Mouse (Mus musculus) embryo, embryonic 10 days (tissue): ENCODE data around the gene Apbb1.

Source experiments
- DNase-seq: peaks from one replicate; pipeline ENCODE4 v3.0.0-alpha.2; 2015; ENCODE audit warnings: low spot score

The Apbb1 gene

DNA sequence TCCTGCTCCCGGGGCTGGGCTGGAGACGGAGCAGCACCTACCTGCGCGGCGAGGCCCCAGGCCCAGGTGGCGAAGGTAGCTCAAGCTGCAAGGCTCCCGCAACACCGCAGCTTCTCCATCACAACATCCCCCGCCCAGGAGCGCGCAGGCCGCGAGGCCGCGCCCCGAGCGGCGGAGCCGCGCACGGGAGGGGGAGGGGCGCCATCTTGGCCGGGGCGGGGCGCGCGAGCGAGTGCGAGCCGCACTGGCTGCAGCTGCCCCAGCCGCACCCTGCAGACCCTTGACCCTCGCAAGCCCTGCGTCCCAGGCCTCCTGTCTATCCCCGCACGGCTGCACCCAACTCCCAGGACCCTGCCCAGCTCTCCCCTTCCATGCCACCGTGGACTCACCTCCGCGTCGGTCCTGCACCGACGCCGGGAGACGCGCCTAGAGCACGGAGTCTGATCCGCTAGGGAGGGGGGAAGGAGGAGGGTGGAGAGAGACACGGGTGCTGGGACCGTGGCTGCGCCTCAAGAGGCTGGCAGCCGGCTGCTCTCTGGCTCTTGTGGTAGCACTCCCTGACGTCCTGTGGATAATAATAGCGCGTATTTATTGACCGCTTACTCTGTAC lies at the start of gene Apbb1:
Apbb1 (minus strand) TSS at position 560 of the 610 bp plus-strand sequence.
- peak; percentile 67 for DNase-seq

DNA sequence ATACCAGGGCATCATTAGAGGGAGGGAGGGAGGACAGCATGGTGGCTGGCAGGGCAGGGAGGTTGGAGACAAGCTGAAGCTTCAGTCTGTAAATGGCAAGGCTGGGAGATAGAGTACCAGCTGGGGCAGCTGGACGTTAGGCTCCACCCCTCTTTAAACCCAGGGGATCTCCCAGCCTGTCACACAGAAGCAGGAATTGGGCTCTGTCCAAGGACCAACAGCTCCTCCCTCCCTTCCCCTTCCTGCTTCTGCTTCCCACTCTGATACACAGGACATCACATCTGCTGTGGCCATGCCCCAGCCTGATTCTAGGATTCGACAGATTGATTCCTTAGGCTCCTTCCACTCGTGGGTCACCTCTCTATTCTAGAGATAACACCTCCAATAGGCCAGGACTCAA lies 47.2 kb upstream of the Apbb1 start:
- DNase-seq, result no peak

DNA sequence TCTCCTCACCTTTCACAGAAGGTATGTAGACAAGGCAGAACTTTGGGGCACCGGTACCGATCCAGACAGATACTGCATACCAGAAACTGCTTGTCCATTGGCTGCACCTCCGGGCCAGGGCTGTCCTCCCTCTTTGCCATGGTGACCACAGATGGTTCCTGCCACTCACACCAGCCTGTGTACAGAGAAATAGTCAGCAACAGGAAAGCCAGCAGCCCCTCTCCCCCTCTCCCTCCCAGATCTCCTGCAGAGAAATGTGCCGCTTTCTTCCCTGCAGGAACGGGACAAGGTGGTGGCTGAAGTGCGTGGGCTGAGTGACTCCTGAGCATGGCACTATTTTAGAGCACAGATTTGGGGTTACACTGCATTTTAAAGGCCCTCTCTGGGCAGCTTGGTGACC lies 43.9 kb upstream of the Apbb1 start:
- no peak for DNase-seq

DNA sequence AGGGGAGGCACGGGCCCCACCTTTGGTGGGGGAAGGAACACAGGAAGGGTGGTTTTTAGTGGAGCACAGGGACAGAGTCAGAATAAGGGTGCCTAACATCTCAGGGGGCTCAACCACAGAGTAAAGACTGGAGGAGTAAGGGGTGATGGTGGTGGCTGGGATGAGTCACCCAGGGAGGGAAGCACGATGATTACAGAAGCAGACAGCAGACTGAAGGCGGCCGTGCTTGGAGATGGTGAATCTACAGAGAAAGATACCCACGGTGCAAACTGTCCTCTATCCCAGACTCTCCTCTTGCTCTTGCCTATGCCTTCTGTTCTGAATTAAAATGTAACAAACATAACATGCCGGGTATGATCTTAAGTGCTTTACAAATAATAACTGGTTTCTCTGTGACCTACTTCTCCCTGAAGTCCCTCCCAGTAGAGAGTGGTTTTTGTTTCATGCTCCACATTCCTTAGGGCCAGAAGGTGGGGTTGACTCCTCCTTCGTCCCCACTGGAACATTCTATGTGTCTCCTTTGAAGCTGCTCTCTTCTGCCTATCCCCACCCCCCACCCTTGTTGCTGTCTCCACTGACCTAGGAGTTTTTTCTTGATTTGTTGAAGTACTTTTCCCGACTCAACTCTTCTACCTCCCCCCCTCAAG lies 40.3 kb upstream of the Apbb1 start:
- no peak for DNase-seq

DNA sequence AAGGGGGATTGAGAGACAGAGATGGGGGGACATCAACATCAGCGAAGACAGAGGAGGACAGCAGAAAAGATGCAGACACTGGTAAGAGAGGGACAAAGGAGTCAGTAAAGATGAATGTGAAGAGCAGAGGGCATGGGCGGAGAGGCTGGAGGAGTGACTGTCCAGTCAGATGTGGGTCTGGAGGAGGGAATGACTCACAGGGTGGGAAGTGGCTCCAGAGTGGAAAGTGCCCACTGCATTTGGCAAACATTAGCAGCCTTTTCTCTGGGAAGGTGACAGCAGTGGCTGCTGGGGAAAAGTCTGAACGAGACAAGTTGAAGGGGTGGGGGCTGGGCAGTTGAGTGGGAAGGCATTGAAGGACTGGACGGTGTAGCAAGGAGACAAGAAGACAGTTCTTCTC lies 39.6 kb upstream of the Apbb1 start:
- DNase-seq, result no peak

DNA sequence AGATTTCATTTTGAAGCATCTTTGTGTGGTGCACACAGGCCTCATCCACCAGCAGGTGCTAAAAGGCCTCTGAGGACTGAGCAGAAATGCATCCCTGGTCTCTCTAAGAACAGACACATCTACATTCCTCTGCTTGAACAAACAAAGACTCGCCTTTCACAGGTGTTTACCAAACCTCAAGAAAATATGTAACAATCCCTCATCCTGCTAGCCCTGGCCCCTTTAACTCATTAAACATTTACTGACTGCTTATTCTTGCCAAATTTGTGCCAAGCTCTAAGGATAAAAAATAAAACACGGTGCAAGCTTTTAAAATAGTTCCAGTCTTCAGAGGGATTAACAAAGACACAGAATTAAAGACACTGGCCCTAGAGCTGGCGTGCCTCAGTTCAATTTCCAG lies 38.2 kb upstream of the Apbb1 start:
- no peak for DNase-seq

DNA sequence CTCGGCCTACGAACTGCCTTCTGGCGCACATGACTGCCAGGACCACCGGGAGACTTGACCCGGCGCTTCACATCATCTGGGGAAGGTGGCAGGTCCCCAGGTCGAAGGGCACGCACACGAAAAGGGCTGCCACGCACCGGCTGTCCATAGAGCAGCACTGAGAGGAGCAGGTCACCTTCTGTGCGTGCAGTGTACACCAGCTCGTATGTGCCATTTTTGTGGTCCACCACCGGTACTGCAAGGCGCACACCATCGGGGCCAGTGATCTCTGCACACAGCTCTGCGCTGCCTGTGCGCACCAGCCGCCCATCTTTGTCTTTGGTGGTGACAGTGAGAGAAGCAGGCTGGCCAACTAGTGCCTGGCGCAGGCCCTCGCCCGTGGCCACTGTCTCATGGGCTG lies 36.4 kb upstream of the Apbb1 start:
- no peak for DNase-seq

DNA sequence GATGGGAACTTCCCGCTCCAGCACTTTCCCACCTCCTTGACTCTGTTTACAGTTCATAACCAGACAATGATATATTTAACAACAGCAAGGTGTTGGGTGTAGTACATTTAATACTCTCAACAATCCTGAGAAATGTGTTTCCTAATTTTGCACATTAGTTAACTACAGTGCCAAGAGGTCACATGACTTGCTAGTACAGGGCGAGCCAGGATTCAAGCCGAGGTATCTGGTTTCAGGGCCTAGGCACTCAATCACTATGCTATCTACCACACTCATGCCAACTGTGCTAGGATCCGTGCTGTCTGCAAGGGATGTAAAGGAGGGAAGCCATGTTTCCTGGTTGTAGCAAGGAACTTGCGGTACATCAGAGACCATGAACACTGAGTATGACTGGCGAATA lies 35.1 kb upstream of the Apbb1 start:
- DNase-seq, result peak; percentile 8

DNA sequence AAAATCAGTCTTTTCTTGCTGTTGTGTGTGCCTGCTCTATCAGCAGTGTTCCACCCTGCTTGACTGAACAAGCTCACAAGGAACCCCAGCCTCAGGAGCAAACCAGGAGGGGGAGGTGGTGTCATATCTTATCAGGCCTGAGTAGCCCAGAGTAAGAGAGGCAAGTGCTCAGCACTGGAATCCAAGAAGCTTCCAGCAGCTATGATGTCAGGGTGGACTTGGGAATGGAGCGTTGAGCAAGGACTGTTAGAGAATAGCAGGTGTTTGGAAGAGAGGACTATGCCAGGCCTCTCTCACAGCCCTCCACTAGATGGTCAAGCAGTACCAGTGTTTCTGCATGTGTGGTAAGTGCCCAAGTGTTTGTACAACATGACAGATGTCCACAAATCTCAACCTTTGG lies 34.3 kb upstream of the Apbb1 start:
- no peak for DNase-seq

DNA sequence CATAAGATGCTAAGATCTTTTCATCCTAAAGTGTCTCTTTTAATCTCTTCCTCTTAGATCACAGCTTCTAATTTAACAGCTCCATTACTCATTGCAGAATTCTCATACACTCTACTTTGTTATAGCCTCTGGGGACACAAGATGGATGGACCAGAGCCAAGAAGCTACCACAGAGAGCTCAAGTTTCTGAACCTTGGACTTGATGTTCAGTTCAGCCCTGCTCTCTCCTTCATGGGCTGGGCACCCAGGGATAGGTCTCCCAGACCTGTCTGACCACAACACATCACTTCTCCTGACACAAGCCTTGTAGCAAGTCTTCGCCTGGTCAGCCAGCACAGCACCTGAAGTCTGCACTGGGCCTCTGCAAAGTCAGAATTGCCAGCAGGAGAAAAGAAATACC lies 32.9 kb upstream of the Apbb1 start:
- no peak for DNase-seq

DNA sequence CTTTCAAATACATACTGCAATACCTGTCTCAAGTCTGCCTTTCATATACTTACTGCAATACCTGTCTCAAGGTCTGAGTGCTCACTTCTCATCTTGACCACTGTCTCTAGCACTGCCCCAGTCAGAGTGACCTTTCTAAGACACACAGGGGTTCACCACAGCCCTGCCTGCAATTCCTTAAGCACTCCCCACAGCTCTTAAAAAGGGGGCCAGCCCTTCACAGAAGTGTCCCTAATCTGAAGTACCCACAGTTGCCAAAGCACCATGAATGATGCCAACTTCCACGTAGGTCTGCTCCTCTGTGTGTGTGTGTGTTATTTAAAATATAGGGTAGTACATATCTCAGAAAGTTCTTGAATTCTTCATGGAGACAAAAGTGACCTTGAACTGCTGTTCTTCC lies 30.3 kb upstream of the Apbb1 start:
- no peak for DNase-seq

DNA sequence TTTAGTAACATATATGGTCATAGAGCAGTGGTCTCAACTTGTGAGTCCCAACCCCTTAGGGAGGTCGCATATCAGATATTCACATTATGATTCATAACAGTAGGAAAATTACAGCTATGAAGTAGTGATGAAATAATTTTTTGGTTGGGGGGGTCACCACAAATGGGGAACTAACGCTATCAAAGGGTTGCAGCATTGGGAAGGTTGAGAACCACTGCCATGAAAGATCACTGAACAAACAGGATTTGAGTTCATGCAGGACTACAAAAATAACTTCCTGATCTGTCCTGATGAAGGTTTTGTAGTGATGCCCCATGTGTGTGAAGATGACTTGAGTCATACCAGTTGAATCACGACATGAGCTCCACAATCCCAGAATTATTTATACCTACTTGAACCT lies 27.0 kb upstream of the Apbb1 start:
- no peak for DNase-seq

DNA sequence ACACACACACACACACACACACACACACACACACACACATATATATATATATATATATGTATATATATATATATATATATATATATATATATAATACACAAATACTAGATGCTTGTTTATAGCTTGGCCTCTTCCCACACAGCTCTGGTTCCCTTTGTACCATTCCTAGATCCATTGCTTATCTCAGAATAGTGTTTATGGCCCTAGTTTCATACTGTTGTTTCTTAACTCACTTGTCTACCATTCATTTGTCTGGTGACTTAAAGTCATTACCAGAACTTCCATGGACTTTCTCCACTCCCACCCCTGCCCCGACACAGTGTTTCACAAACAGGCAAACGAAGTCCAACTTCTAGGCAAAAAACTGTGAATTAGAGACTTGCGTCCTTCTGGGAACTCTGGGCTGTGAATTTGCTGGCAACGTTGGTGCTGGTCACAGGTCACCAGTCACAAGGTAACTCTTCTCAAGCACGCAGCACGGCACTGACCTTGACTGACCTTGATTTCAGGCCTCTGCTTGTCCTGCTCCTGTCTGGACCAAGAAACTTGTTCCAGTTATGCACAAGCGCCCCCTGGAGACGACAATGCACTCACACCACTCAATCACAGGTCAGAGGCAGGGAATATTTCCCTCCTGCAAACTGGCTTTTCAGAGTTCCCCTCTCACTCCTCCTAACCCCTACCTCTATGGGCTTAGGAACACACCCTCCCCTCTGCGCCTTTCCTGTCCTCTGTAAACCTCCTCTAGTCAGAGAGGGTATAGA lies 21.6 kb upstream of the Apbb1 start:
- peak; percentile 86 for DNase-seq

DNA sequence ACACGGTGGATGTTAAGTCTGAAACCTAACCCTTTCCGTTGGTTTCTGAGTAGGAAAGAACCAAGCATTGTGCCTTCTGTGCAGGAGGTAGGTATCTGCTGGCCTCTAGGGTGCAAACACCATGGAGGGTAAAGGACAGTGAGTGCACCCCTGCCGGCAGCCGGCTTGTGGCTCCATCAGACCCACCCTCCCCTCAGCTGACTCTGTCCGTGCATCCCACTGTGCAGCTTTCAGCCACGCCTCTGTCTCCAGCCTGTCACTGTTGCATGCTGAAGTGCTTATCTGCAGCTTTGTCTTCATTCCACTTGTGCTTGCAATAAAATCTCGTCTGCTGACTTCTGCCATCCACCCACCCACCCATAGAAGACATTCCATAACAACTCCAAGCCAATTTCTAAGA lies 8.6 kb upstream of the Apbb1 start:
- DNase-seq, result no peak

DNA sequence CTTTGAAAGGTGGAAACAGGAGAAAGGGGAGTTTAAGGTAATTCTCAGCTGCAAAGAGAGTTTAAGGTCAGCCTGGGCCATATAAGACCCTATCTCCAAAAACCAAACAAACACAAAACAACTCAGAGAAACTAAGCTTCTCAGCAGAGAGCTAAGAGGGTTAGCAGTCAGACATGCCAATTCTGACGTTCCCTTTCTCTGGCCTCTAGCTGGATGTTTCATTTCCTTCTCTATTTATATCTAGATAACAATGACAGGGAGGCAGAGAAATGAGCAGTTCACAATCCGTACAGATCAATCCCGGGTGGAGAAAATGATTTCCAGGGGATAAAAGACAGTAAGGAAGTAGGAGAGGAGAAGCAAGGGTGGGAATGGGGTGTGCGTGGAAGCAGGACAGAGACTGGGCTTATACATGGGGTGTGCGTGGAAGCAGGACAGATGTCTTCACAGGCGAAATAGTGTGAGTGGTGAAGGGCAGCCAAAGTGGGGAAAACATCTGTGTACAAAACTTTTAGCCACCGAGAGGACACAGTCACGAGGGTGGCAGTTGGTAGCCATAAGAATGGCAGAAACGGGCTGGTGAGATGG lies 7.0 kb upstream of the Apbb1 start:
- DNase-seq, result no peak

DNA sequence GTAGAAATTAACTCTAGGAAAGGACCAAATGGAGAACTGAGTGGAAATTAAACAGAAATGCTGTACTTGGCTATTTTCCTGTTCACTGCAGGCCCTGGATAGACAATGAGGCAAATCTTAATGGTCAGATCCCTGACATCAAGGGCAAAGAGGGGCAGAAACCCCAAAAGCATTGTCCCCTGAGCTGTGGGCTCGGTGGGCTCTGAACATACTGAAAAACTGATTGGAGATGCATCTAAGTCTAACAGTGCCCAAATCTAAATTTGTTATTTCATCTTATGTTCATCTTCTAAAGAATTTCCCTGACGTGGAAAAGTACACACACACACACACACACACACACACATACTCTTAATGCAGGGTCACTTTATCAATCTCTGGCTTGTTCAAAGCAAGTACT lies 506 bp upstream of the Apbb1 start:
- DNase-seq, result no peak

DNA sequence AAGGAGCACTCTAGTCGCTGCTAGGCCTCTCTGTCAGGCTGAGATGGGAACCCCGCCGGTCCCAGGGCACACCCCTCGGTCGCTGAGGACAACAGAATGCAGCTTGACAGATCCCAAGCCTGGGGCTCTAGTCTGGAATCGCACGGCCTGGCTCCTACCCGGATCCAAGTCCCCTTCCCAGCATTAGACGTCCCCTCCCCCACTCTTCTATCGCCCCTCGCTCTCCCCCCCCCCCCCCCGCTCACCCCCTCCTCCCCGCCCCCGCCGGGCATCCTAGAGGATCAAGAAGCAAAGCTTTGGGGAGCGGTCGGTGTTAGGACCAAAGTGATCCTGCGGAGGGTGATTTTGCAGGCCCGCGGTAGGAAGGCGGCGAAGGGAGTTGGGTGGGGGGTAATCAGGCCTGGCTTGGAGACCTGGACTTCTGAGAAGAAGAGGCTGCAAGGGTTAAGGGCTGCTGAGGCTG lies 795 bp downstream of the Apbb1 start:
- peak; percentile 67 for DNase-seq

DNA sequence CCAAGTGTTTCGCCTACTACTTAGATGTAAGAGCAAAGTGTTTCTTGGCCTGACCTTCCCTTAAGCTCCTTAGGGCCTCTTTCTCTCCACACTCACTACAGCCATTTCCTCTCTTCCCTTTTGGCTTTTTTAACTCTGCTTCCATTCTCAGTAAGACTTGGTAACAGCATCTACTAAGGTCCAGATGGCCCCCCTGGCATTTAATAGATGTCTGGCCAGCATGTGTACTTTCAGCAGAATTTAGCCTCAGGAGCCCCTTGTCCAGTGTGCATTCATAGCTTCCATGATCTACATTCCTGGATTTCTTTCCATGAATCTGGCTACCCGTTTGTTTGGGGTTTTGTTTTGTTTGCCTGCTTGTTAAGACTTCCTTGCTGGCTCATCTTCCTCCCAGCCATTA lies 3.0 kb downstream of the Apbb1 start:
- DNase-seq, result no peak

DNA sequence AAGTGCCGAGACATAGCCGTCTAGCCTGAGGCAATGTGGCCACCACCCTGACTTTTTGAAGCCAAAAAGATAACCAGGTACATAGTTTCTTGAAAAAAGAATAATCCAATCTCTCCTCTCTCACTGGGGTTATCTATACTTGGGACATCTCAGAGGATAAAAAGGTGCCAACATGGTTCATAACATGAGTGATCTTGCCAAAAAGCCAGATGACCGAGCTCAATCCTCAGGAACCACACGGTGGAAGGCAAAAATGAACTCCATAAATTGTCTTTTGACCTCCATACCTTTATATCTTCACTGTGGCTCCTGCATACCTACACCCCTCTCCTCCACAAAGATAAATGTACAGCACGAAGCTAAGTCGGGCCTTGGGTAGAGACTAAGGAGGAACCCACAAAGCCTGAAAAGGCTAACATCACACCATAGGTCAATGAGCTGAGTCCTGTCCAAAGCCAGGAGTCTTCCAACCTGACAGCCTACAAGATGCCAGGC lies 4.0 kb downstream of the Apbb1 start:
- no peak for DNase-seq

DNA sequence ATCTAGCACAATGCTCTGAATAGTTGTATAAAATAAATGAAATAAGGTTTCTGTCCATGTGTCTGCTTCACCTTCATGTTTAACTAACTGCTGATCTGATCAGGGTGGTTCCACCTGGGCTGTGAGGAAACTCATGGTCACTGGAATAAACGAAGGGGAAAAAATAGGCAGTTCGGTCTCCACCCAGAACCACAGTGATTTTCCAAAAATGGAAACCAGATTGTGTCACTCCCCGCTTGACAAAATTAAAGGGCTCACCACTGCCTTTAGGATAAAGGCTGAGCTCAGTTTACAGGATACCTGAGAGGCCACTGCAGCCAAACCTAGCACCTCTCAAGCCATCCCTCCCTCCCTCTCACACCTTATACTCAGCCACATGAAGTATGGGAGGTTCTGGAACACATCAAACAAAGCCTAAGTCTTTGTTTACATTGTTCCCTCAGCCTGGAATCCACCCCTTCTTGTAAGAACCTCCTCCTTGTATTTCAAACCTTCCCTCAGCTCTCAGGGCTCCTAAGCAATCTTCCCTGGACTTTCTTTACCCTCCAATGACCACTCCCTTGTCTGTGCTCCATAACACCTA lies 5.2 kb downstream of the Apbb1 start:
- no peak for DNase-seq

DNA sequence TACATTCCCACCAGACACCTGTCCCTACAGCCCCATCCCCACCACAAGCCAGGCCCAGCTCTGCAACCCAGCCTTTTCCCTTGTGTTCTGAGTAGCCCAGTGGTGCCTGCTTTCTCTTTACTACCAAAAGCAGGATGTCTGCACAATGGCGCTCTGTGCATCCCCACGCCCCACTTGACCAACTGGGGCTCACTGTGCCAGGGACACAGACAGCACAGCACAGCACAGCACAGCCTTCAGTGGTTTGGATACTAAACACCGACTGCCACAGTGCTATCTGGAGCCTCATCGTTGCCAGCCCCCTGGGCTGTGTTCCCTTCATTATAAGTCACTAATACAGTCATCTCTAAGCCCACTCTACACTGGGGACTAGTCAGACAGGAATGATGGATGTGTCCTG lies 6.9 kb downstream of the Apbb1 start:
- DNase-seq, result no peak

DNA sequence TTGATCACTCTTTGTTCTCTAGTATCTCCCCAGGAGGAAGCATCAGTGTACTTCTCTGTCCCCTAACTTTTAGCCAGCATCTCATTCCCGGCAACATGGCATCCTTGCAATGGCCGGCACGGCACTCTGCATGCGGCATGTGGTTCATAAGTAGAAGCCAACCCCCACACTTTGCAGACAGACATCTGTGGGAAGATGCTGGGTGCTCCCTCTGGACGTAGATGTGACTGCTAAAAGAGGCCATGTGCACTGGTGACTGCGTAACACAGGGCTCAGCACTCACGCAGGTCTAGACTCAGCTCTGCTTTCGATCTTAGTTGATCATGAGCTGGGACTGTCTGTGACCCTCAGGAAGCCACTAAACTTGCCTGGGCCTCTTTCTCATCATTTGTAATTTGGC lies 8.5 kb downstream of the Apbb1 start:
- no peak for DNase-seq

DNA sequence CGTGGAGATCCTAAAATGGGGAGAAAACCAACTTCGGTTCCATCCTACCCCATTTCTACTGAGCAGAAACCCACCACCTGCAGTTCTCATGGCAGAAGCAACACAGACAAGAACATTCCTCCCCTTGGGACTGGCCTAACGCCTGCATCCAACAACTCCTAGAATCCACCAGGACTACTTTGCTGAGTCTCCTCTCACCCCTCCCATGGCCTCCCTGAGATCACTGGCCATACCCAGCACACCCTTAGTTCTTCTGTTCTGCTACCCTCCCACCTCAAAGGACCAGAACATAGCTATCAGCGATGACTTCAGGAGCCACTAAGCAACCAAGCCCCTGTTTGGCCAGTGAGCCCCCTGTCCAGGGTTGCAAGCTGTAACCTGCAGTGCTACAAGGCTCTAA lies 10.7 kb downstream of the Apbb1 start:
- DNase-seq, result no peak
